Mouse (Mus musculus) forebrain, embryonic 11.5 days (tissue): ENCODE measurements at regions not wholly inside any gene's neighbourhood (a gene's known extent, or its start where the extent isn't known, plus 50 kb on each side); places are given as distances from the start of the nearest gene placed in this dataset.
A peak's percentile ranks its signal among the peaks of the same experiment; 100 is the strongest.

Source experiments
- ATAC-seq: fragments of 200-750 bp; cut with Nextera tagmentation; replicated peaks from 2 replicates; pipeline ENCODE4 v1.8.0; 2017; ENCODE audit warnings: moderate TSS enrichment; ENCODE audit not compliant: low FRiP score
- DNase-seq: peaks from one replicate; pipeline ENCODE4 v3.0.0-alpha.2; 2017; ENCODE audit warnings: low spot score
- H3K27ac ChIP-seq: fragments of 300-500 bp; sonication (generic); 2 replicates; pipeline ENCODE4 v1.5.1; 2014; ENCODE audit warnings: low read depth, low read length
- H3K27me3 ChIP-seq: fragments of 300-500 bp; sonication (generic); 2 replicates; pipeline ENCODE4 v1.6.1; 2014; ENCODE audit warnings: mild to moderate bottlenecking, low read length, mixed read lengths; ENCODE audit not compliant: control insufficient read depth, insufficient read depth
- H3K36me3 ChIP-seq: fragments of 300-500 bp; sonication (generic); 2 replicates; pipeline ENCODE4 v1.6.1; 2014; ENCODE audit warnings: mild to moderate bottlenecking, low read length, moderate library complexity, mixed read lengths; ENCODE audit not compliant: control insufficient read depth, insufficient read depth
- H3K4me1 ChIP-seq: fragments of 300-500 bp; sonication (generic); replicated peaks from 2 replicates; pipeline ENCODE4 v1.6.1; 2014; ENCODE audit warnings: low read length, mixed read lengths; ENCODE audit not compliant: control insufficient read depth, insufficient read depth
- H3K4me2 ChIP-seq: fragments of 300-500 bp; sonication (generic); 2 replicates; pipeline ENCODE4 v1.6.1; 2014; ENCODE audit warnings: low read depth, mild to moderate bottlenecking, low read length, moderate library complexity, mixed read lengths; ENCODE audit not compliant: severe bottlenecking
- H3K4me3 ChIP-seq: fragments of 300-500 bp; sonication (generic); 2 replicates; pipeline ENCODE4 v1.5.1; 2014; ENCODE audit warnings: low read depth, low read length
- H3K9ac ChIP-seq: fragments of 300-500 bp; sonication (generic); 2 replicates; pipeline ENCODE4 v1.6.1; 2014; ENCODE audit warnings: low read length
- H3K9me3 ChIP-seq: fragments of 300-500 bp; sonication (generic); 2 replicates; pipeline ENCODE4 v1.6.1; 2016; ENCODE audit warnings: low read length, mixed read lengths; ENCODE audit not compliant: control insufficient read depth
- WGBS: fragments of 180-500 bp; shearing (Covaris S2); extraction: QIAGEN DNeasy Blood & Tissue Kit; methylation state at CpG from one replicate; pipeline ENCODE4 v1.1.7; 2014; 5-methylcytosine and 5-hydroxymethylcytosine counted together

GRCm38 (mm10) chr2:48556600-48556999, 257.3 kb upstream of the Acvr2a start:
- H3K9me3 ChIP-seq, result no peaks in the 10 kb centered on the region
- no peak overlapping the region for H3K4me2 ChIP-seq
- H3K4me3 ChIP-seq, result no peak overlapping the region
- DNase-seq, result no peak
- no peak for ATAC-seq
- H3K36me3 ChIP-seq, result no peaks in the 10 kb centered on the region
- H3K4me1 ChIP-seq, result no peaks in the 10 kb centered on the region
- 79% methylated on average over 3 of the region's 3 CpGs for WGBS
- no peak overlapping the region for H3K9ac ChIP-seq
- no peaks in the 10 kb centered on the region for H3K27me3 ChIP-seq
- no peak overlapping the region for H3K27ac ChIP-seq

- Histone ChIP-seq H3K36me3 (no peaks in the 10 kb centered on the region), H3K4me1 (no peaks in the 10 kb centered on the region), H3K27ac (no peak overlapping the region), H3K4me3 (no peak overlapping the region), H3K4me2 (no peak overlapping the region), H3K27me3 (no peaks in the 10 kb centered on the region), H3K9ac (no peak overlapping the region), H3K9me3 (no peaks in the 10 kb centered on the region)
- DNase-seq (no peak), ATAC-seq (no peak)
Measured at GRCm38 (mm10) chr2:48557123-48557522, 256.8 kb upstream of the Acvr2a start.

GRCm38 (mm10) chr2:48558641-48559040, 255.3 kb upstream of the Acvr2a start:
- 92% methylated on average over 3 of the region's 3 CpGs for WGBS
- Histone ChIP-seq H3K9ac (no peak overlapping the region), H3K4me3 (no peak overlapping the region), H3K27me3 (no peaks in the 10 kb centered on the region), H3K27ac (no peak overlapping the region), H3K4me2 (no peak overlapping the region), H3K9me3 (no peaks in the 10 kb centered on the region), H3K36me3 (no peaks in the 10 kb centered on the region), H3K4me1 (no peaks in the 10 kb centered on the region)
- ATAC-seq, result no peak
- DNase-seq, result no peak

GRCm38 (mm10) chr2:48563636-48564035, 250.3 kb upstream of the Acvr2a start:
- ATAC-seq, result no peak
- Histone ChIP-seq H3K4me1 (no peaks in the 10 kb centered on the region), H3K9me3 (no peaks in the 10 kb centered on the region), H3K4me3 (no peak overlapping the region), H3K4me2 (no peak overlapping the region), H3K27ac (no peak overlapping the region), H3K27me3 (no peaks in the 10 kb centered on the region), H3K9ac (no peak overlapping the region), H3K36me3 (no peaks in the 10 kb centered on the region)
- DNase-seq, result no peak
- WGBS, result 73% methylated on average over 3 of the region's 3 CpGs

- no peaks in the 10 kb centered on the region for H3K27me3 ChIP-seq
- H3K4me1 ChIP-seq, result no peaks in the 10 kb centered on the region
- whole genome bisulfite sequencing, result 84% methylated on average over 4 of the region's 4 CpGs
- no peaks in the 10 kb centered on the region for H3K36me3 ChIP-seq
- H3K9ac ChIP-seq, result no peak overlapping the region
- H3K4me2 ChIP-seq, result no peak overlapping the region
- H3K9me3 ChIP-seq, result no peaks in the 10 kb centered on the region
- ATAC-seq, result no peak
- no peak overlapping the region for H3K27ac ChIP-seq
- no peak overlapping the region for H3K4me3 ChIP-seq
- DNase-seq, result no peak
Measured at GRCm38 (mm10) chr2:48564170-48564569, 249.7 kb upstream of the Acvr2a start.

- H3K4me1 ChIP-seq, result no peaks in the 10 kb centered on the region
- H3K9ac ChIP-seq, result no peak overlapping the region
- 37% methylated on average over 6 of the region's 6 CpGs for WGBS
- H3K27ac ChIP-seq, result no peak overlapping the region
- no peak overlapping the region for H3K4me3 ChIP-seq
- DNase-seq (no peak), ATAC-seq (no peak)
- H3K27me3 ChIP-seq, result no peaks in the 10 kb centered on the region
- no peaks in the 10 kb centered on the region for H3K36me3 ChIP-seq
- H3K4me2 ChIP-seq, result no peak overlapping the region
- no peaks in the 10 kb centered on the region for H3K9me3 ChIP-seq
Measured at GRCm38 (mm10) chr2:48567871-48568270, 246.0 kb upstream of the Acvr2a start.

- Histone ChIP-seq H3K27me3 (no peaks in the 10 kb centered on the region), H3K4me3 (no peak overlapping the region), H3K27ac (peak overlapping the region; percentile 50; the same call in 1 of the 2 replicates), H3K9ac (no peak overlapping the region), H3K36me3 (no peaks in the 10 kb centered on the region), H3K4me2 (no peak overlapping the region), H3K9me3 (no peaks in the 10 kb centered on the region), H3K4me1 (peaks cover 3% of the 10 kb centered on the region; the same call in 1 of the 2 replicates)
- ATAC-seq (peak; percentile 76), DNase-seq (no peak)
- WGBS, result 41% methylated on average over 7 of the region's 7 CpGs
Measured at GRCm38 (mm10) chr2:48586162-48586830, 227.6 kb upstream of the Acvr2a start.

GRCm38 (mm10) chr2:48586831-48587169, 227.1 kb upstream of the Acvr2a start:
- H3K36me3 ChIP-seq, result no peaks in the 10 kb centered on the region
- WGBS, result 55% methylated on average over 4 of the region's 4 CpGs
- no peak overlapping the region for H3K4me2 ChIP-seq
- DNase-seq, result no peak
- H3K9ac ChIP-seq, result no peak overlapping the region
- peaks cover 3% of the 10 kb centered on the region; the same call in 1 of the 2 replicates for H3K4me1 ChIP-seq
- no peaks in the 10 kb centered on the region for H3K27me3 ChIP-seq
- no peaks in the 10 kb centered on the region for H3K9me3 ChIP-seq
- peak; percentile 46 for ATAC-seq
- peak overlapping the region; percentile 50; the same call in 1 of the 2 replicates for H3K27ac ChIP-seq
- no peak overlapping the region for H3K4me3 ChIP-seq

GRCm38 (mm10) chr2:48589709-48590108, 224.2 kb upstream of the Acvr2a start:
- no peak overlapping the region for H3K9ac ChIP-seq
- DNase-seq (no peak), ATAC-seq (no peak)
- H3K27ac ChIP-seq, result no peak overlapping the region
- H3K4me3 ChIP-seq, result no peak overlapping the region
- H3K4me1 ChIP-seq, result peaks cover 3% of the 10 kb centered on the region; the same call in 1 of the 2 replicates
- H3K9me3 ChIP-seq, result no peaks in the 10 kb centered on the region
- no peak overlapping the region for H3K4me2 ChIP-seq
- H3K27me3 ChIP-seq, result no peaks in the 10 kb centered on the region
- no peaks in the 10 kb centered on the region for H3K36me3 ChIP-seq
